Mouse (Mus musculus): ENCODE measurements at regions not wholly inside any gene's neighbourhood (a gene's known extent, or its start where the extent isn't known, plus 50 kb on each side); places are given as distances from the start of the nearest gene placed in this dataset.

- DNase-seq = no peak
These were observed 180.8 kb downstream of the Stim2 start for GRCm38 (mm10) chr5:54178966-54179547.

DNA sequence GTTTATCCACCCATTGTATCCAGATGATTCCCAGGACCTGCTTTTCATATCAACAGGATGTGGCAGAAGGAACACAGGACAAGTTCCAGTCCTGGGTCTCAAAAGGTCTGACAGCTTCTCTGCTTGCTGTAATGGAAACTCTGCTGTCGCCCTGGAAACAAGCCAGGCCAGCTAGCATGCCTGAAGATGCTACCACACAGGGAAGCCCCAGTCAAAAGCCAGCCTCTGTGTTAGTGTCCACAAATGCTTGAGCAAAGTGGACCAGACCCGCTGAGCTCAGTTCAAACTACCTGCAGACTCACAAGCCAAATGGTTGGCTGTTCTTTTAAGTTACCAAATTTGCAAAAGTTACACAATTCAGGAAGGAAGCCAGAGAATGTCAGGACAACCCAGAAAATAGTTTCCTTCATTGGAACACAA, 181.9 kb downstream of the Stim2 start:
- DNase-seq = peak; percentile 26

DNA sequence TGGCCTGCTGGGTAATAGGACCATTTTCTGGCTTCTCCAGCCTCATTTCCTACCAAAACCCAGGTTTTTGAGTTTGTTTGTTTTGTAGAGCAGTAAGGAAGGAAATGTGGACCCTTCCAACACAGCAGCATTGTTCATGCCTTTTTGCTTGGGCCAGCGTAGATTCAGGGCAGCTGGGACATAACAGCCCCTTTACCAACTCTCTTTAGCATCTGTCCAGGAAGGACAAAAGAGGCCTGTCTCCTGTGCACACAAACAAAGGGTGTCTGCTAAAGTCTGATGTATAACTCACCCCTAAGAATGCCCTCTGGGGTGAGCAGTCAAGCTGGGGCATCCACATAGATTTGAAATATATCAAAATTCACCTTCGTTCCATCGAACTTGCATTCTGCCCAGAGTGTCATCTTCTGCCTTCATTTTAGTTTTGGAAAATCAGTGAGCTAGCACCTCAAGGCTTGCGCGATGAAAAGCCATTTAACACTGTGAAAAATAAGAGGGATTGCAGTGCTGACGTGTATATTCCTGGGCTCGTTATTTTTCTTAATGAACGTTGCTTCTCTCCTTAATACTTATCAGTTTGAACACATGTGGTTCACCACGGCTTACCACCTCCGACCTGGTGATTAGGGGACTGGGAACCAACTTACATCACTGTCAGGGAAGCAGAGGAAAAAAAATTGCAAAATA, 182.5 kb downstream of the Stim2 start:
- DNase-seq = no peak

GRCm38 (mm10) chr5:54181327-54181863, 183.1 kb downstream of the Stim2 start:
- no peak for DNase-seq

- no peak for DNase-seq
These were observed 184.5 kb downstream of the Stim2 start for GRCm38 (mm10) chr5:54182754-54183153.

- DNase-seq = no peak
These were observed 187.4 kb downstream of the Stim2 start for GRCm38 (mm10) chr5:54185662-54186061.

DNA sequence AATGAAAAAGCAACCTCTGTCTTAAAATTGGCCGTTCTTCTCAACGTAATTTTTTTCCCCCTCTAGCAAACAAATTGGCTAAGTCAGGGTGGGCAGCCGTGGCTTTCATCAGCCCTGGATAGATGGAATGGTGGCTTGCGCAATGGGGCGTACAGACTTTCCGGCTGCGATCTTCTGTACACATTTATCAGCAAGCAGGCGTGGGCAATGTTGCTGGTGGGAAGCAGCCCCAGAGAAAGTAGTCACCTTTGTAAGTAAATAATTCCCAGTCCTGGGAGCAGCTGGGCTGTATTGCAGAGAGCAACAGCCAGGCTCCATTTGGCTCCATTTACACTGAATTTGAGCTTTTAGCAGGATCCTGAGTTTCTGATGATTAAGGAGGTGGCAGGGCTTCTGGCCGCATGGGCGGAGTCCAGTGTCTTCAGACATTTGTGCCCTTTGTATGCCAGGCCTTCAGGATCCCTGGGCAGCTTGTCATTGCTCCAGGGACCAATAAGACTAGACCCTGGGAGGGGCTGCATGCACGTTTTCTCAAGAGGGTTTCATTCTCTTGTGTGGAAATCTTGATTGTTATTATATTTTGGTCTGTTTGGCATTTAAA, 187.9 kb downstream of the Stim2 start:
- DNase-seq = no peak

GRCm38 (mm10) chr5:54191688-54192087, 193.4 kb downstream of the Stim2 start:
- no peak for DNase-seq

DNA sequence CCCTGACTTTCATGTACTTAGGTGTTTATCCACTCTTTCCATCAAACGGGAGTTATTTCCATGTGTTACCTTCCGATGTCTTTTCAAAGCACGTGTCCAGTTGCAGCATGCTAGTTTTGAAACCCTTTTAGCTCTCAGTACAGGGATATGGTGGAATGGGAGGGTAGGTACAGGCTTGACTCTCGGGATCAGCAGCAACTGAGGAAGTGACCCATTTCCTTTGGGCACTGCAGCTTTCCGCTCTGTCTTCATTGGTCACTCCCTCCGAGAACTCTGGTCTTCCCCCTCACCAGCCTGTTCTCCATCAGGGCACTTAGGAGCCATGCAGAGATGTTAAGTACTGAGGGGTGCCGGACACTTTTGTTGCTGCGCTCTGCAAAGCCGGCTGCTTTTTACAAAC, 196.5 kb downstream of the Stim2 start:
- no peak for DNase-seq

GRCm38 (mm10) chr5:54200032-54200431, 201.7 kb downstream of the Stim2 start:
- DNase-seq = no peak

GRCm38 (mm10) chr5:54200587-54200986, 202.3 kb downstream of the Stim2 start:
- DNase-seq = no peak

DNA sequence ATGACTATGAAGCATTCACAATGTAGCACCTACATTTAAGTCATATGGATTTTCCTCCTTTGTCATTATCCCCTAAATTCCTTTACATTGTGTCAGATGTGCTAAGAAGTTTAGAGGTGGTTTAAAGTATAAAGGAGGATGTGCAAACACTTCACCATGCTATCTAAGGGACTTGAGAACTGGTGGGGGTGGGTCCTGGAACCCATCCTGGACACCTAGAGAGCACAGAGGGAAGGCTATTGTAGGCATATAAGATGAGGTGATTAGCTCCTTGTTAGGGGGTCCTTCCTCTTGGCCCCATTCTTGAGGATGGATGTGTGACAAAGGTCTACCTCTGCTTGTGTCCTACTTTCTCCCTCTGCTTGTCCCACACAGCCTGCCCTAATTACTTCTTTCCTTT, 213.2 kb downstream of the Stim2 start:
- no peak for DNase-seq

GRCm38 (mm10) chr5:54212038-54212589, 213.8 kb downstream of the Stim2 start:
- DNase-seq = no peak

GRCm38 (mm10) chr5:54225031-54225430, 226.7 kb downstream of the Stim2 start:
- no peak for DNase-seq

GRCm38 (mm10) chr5:54234580-54234979, 236.3 kb downstream of the Stim2 start:
- DNase-seq = no peak

DNA sequence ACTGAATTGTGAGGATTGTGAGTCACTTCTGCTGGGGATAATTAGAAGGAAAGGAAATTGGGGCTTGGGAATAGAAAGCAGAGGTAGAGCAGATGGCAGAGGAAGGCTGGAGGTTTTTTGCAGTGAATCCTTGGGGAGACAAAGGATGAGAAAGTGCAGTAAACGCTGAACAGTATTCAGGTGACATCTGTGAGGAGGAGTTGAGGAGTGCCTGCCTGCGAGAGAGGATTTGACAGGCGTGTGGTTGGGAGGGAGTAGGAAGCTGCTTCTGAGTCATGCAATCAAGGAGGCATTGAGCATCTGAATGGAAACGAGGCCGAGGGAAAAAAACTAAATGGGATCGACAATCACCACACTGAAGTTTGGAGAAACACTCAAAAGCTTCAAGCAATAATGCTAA, 236.9 kb downstream of the Stim2 start:
- DNase-seq = peak; percentile 9

DNA sequence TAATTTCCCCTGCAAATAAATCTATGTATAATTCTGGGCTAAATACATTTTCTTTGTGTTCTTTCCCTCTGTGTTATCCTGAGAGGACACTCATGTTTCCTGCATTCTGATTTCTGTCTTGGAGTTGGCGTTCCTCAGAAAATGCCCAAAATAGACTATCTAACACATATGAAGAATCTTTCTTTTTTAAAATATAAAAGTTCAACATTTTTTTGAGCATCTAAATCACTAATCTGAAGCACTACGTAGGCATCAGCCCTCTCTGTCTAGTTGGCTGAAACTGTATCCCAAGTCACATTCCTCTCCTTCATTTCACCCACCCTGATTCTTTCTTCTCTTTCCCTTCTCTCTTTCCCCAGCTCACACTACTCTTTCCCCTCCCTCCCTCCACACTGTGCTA, 238.9 kb downstream of the Stim2 start:
- DNase-seq = no peak

GRCm38 (mm10) chr5:54238646-54239167, 240.4 kb downstream of the Stim2 start:
- DNase-seq = no peak

DNA sequence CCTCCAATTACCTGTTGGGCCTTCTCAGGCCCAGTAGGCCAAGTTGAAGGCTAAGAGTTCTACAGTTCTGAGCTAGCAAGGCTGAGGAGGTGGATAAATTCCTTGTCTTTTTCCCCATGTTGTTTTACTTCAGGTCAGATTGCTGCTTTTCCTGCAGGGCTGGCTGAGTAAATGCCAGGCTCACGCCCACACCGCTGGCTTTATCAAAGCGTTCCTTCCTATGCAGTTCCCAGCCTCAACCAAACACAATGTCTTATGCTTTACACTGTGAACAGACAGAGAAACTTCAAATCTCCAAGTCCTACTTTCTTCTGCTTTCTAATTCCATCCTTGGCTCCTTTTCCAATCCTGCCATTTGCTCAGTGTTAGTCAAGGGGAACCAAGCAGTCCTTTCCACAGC, 241.3 kb downstream of the Stim2 start:
- peak; percentile 24 for DNase-seq

DNA sequence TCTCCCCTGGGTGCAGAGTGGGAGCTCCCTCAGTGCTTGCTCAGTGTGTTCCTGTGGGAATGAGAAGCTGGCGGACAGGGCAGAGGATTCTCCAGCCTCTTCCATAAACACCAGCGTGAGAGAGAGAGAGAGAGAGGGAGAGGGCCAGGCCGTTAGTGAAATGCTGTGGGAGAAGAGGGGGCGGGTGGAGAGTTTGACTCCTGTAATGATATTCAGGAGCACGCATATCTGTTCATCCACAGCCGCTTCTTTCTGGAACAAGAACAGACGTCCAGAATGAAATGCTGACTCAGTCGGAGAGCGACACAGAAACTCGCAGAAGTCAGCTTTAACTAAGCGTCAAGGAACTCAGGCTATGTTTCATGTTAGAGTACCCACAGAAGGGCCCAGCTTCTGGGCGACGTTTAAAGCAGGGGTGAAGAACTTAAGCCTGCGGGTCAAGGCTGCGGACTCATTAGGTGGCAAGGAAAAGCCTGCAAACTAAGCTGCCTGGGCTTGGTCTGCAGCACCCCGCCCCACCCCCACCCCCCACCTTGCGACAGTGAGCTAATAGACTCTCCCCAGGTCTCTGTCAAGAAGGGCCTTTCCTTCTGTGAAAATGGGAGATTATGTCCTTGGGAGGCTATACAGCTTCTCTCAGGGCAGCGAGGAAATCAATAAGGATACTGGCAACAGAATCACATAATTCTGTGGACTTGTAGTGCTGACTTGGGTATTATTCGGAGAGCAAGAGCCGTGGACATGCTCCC, 243.0 kb downstream of the Stim2 start:
- peak; percentile 11 for DNase-seq

DNA sequence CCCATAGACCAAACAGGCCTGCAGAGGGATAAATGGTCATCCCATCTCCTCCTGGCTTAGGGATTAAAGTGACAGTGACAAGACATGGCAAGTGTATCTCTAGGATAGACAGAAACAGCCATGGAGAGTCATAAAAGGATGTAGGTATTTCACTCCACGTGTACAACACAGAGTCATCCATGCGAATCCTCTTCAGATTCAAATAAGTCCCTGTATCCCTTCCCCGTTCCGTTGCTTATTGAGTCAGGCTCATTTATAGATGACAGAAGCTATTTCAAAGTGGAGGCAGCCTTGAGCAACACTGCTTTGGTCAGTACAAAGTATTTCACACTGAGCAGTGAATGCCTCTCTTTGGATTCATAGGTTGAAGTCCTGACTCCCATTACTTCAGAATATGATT, 243.8 kb downstream of the Stim2 start:
- DNase-seq = no peak

- DNase-seq = no peak
These were observed 253.7 kb downstream of the Stim2 start for GRCm38 (mm10) chr5:54252038-54252437.

- DNase-seq = no peak
These were observed 255.7 kb downstream of the Stim2 start for GRCm38 (mm10) chr5:54254005-54254404.
